Mouse (Mus musculus) common myeloid progenitor, adult 5-6 weeks (primary cell): ENCODE data around the gene Kcp. TPM values are rescaled to one million over a fixed set of nuclear protein-coding genes. Genes with fewer than 3 reads are reported as not detected.

Source experiments
- ATAC-seq: replicated peaks from 2 replicates; pipeline ENCODE4 v1.8.0; 2016; ENCODE audit warnings: low read depth, mild to moderate bottlenecking, moderate TSS enrichment, inconsistent platforms; ENCODE audit not compliant: poor library complexity, severe bottlenecking
- total RNA-seq: library from RNA; stranded (forward); fragments of 200-1000, 187-1606 nt; gene quantifications from 2 replicates; pipeline ENCODE4 v1.2.3, GENCODE M21; 2017

The Kcp gene
- total RNA-seq, 1 experiment from 2014 or later, result not detected

DNA sequence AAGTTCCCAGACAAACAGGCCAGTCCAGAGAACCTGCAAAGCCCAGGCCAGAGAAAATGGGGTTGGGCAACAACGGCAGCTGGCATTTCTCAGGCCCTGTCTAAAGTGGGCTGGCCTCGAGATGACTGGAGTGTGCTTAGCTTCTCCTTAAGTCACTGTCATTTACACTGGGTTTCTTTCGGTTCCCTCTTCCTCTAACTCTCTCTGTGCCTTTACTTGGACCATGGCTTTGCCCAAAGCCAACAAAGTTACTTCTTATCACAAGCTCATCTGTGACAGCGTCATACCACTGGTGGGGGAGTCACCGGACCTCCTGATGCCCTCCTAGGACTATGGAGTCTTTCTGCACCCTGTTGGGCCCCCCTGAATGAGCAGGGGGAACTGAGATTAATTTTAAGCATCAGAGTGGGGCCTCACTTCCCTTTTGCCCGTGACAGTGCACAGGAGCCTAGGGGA is 16.3 kb upstream of the Kcp start:
- peak; percentile 68 for ATAC-seq

DNA sequence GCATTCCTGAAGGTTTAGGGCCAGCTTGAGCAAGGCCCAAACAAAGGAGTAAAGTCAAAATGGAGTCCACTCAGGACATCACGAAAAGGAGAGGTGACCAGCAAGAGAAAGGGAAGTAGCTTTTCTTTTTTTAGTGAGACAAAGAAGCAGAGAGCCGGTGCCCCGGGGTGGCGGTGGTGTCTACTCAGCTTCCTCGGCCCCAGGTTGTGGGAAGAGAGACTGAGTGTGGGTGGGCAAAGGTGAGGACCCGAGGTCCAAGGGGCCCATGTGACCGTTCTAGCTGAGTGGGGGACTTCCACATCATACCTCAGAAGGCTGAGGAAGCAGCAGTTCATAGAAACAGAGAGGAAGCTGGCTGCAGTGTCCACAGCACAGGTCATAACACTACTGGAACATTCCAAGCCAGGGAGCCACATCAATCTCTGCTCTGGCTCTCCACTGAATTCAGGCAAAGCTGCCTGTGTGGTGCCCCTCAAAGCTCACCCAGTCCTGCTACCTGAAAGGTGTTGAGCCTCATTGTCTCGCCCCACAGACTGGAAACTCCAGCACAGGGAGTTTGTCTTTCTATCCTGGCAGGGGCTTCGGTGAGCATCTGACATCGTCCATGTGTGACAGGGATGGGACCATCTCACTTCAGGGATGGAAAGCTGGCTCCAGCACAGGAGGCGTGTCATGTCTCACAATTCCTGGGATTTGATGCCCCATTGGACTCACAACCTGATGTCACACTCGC is 15.7 kb upstream of the Kcp start:
- no peak for ATAC-seq

DNA sequence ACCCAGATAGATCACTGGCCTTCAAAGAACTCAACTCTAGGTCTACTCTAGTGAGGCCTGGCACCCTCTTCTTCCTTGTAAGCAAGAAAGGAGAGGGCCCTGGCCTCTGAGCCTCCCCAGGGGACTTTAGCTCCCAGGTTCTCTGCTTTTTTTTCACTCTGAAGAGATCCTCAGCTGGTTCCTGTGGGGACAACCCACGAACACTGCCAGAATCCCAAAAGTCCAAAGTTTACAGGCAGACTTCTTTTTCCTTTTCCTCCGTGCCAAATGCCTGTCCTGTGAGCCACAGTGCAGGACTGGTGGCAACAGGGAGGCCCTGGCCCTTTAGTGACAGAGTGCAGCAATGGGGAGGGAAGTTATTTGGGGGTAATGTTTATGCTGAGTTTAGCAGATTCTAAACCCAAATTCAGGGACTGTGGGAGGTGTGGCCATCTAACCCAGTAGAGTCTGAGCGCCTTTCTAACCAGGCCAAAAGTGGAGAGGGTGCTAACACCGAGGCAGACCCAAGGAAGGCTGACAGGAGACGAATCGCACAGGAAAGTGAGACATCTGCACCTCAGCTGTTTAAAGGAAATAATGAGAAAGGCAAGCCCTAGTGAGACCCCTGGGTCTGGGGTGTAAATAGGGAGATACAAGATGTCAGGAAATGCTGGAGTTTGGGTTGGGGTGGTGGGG is 15.0 kb upstream of the Kcp start:
- ATAC-seq, result no peak

DNA sequence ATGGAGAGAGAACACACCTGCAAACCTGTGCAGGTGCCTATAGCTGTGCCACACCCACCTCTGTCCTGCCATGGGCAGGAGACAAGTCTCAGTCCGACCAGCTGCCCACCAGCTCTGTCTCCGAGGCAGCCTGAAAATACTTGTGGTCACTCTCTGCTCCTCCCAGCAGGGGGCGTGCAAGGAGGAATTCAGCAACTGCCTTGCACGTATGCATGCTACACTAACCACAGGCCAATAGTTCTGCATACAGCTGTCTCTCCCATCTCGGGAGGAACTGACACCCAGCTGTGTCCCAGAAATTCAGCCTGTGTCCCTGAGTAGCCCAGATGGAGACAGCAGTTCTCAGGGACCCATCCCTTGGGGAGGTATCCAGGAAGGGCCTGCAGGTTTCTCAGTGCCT is 9.4 kb upstream of the Kcp start:
- ATAC-seq, result peak; percentile 96

DNA sequence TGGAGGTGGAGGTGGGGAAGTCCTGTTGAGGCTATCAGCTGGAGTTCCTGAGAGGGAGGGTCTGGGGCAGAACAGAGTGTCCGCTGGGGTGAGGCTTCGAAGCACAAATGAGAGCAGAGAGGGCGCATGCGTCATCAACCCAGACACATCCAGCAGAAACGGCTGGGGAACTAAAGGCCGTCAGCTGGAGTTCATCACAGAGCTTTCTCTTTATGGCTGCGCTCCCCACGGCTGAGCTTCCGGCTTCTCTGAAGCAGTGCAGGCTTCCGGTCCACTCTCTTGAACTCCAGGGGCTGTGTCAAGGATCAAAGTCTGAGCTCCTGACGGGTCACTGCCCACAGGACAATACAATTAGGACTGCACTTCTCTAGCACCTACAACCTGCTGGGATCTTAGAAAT is 5.5 kb upstream of the Kcp start:
- ATAC-seq, result peak; percentile 80

DNA sequence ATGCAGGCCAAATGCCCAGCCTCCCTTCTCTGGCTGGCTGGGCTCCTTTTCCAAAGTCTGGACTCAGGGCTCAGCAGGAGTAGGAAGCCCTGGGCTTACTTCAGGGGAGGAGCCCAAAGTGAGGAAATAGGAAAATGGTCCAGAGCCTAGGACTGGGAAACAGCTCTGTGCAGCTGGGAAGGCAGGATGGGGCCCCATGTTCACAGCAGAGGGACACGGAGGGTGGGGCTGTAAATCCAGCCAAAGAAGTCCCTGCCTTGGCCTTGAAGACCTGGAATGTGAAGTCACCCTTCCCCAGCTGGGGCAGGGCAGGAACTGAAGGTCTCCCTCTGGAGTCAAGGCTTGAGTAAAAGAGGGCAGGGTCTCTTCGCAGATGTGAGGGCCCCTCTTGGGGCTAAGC is 1.3 kb upstream of the Kcp start:
- ATAC-seq, result no peak

DNA sequence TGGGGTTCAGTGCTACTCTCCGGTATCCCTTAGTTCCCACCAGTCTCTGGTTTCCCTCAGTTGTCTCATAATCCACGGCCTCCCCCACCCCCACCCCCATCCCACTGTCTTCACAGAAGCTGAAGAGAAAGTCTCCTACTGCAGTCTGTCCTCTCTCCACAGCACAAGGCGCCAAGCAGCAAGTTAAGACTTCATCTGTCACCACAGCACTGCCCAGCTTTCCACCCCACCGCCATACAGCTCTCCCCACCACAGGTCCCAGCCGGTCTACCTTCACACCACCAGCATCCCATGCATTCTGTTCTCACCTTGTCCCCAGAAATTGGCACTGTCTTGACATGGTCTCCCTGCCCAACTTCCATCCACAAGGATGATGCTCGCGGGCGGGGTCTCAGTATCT is 918 bp downstream of the Kcp start:
- no peak for ATAC-seq

DNA sequence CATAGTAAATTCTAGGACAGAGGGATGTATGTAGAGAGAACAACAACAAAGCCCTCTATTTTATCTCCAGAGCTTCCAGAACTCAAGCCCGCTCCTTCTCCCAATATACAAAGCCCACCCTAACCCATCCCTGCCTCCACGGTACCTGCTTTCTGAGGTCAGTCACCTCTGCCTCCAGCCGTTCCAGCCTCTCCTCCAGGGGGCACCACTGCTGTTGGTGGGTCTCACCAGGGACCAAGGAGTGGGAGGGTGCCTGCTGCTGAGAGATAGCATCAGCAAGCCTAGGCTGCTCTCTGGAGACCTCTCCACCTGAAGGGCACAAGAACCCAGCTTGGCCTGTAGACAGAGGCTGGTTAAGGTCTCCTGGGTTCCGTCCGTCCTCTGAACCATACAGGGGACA is 2.3 kb downstream of the Kcp start:
- ATAC-seq, result no peak

DNA sequence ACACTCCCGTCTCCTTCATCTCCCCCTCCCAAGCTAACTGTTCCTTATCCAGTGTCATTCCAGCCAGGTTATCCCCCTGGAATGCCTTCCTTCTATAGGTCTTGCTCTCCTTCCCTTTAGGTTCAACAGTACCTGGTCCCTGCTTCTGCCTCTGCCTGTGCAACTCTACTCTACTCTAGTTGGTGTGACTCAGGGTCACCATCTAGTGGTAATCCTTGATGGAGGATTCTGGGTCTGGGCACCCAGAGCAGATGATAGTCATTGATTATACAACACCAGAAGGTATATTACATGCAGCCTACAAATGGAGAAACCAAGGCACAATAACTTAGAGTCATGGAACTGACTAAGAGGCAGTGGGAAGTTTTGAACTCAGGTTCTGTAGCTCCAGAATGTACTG is 6.2 kb downstream of the Kcp start:
- ATAC-seq, result 0 out of 2 replicates have a peak, but pooled peaks have one; percentile 26

DNA sequence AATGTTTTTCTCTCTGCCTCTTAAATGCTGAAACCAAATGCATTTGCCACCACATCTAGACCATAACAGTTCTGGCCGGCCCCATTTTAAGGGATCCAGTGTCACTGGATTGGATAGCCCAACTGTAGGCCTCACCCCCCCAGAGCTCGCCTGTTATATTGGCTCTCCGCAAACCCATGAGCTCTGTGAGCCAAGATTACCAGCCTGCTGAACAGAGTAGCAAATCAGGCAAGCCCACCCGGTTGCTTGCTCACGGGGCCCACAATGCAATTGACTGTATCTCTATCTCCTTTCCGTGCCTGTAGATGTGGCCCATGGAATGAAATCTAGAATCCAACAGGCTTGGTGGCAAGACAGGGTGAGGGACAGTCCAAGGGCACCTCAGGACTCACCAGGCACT is 6.9 kb downstream of the Kcp start:
- ATAC-seq, result no peak

DNA sequence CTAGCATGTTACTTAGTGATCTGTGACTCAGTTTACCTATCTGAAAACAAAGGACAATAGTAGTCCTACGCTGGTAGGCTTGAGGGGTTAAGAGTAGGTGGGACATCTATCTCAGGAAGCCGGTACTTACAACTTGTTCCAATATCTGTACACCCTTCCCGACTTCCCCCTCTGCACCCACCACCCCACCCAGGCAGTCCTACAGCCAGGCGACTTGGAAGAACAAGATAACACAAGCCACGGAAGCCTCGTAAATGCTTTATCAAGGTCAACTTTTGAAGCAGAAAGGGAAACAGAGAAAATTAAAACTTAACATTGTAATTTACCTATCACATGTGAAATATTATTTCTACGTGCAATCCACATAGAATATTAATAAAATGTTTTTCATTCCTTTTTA is 7.6 kb downstream of the Kcp start:
- no peak for ATAC-seq

DNA sequence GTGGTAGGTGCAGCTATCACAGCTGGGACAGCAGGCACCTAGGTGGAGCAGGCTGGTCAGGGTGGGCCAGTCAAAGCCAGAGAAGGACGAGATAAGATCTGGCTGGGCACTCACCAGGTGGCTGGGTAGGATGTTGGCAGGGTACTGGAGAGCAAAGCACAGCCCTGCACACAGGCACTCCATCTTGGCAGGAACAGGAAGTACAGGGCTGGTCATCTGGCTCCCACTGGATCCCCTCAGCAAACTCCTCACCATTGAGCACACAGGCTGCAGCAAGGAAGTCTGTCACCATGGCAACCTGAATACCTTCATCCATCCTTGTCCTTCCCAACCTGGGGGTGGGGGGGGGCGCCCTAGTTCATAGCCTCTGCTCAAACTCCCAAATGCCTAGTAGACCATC is 10.0 kb downstream of the Kcp start:
- no peak for ATAC-seq

DNA sequence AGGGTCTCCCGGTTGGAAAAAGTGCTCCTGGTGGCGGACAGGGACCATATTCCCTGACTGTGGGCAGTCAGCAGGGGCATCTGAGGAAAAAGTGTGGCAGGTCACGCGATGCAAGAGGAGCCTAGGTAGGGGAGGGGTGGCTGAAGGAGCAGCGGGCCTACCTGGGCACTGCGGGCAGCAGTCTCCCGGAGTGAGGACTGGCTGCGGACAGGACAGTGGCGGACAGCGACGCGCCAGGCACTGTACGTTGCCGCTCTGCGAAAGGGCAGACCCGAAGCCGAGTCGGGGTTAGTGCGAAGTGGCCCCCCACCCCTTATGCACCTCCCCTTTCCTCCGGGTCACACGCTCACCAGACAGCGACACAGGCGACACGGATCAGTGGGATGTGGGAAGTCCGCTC is 11.5 kb downstream of the Kcp start:
- no peak for ATAC-seq

DNA sequence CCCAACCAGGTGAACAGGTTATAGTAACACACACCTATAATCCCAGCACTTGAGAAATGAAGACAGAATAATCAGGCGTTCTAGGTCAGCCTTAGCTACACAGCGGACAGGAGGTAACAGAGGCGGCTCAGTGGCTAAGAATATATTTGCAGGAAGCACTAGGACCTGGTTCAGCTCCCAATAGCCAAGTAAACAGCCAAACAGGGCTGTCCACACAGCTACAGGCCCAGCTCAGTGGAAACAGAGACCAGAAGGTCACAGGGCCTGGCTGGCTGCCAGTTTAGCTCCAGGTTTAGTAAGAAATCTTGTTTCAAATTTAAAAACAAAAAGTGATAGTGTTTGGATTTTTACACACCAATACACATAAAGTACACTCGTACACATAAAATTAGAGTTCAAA is 13.7 kb downstream of the Kcp start:
- ATAC-seq, result no peak

DNA sequence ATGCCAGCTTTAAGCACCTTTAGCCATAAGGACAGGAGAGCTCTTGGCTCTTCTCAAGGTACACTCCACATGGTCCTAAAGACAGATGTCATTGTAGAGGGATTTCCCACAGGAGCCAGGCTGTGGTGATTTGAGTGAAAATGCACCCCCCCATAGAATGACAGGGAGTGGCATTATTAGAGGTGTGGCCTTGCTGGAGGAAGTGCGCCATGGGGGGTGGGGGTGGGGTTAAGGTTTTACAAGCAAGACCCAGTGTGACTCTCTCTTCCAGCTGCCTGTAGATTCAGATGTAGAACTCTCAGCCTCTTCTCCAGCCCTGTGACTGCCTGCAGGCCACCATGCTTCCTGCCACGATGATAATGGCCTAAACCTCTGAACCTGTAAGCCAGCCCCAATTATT is 21.8 kb downstream of the Kcp start:
- ATAC-seq, result no peak

DNA sequence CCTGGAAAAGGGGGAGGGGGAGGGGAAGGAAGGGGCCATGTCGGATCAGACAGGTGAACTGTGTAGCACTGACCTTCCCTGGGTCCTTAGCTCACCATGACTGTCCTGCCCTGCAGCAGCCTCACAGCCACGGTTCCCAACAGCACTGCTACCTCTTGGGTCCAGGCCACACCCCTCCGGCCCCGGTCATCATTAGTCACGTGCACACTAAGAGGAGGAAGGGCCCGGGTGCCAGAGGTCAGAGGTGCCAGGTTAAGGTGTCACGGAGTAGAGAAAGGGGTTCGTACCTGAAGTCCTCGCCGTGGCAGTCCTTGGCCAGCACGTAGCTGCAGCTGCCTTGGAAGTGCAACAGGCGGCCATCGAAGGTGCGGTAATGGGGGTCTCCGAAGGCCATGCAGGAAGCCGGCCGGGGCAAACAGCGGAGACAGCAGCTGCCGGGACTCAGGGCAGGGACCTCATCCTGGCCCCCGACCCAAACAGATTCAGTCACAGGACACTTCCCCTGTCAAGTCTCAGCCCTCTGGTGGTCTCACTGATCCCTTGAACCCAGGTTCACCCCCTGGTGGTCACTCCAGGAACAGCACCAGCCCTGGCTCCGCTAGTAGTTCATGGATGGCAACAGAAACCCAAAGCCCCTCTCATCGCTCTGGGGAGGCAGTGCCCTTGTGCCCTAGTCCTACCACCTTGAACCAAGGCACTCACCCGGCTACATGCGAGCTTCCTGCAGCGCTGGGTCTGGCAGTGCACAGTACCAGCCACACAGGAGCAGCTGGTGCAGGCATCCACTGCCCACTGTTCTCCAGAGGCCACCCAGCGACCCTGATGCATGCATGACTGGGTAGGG is 22.8 kb downstream of the Kcp start:
- peak; percentile 83 for ATAC-seq

DNA sequence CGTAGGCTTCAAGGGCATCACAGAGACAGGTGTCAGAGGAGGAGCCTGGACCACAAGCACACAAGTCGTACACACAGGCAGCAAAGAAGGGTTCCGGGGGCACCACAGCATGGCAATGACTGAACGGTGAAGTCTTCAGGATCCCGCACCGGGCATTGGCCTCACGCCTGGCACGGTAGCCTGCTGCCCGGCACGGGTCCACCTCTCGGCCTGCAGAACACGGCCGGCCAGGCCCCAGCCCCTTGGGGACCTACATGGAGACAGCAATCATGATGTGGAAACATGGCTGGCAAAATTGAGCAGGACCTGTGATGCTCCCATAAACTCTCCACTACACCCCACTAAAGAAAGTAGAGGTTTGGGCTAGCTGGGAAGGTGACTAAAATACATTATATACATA is 25.1 kb downstream of the Kcp start:
- ATAC-seq, result no peak

DNA sequence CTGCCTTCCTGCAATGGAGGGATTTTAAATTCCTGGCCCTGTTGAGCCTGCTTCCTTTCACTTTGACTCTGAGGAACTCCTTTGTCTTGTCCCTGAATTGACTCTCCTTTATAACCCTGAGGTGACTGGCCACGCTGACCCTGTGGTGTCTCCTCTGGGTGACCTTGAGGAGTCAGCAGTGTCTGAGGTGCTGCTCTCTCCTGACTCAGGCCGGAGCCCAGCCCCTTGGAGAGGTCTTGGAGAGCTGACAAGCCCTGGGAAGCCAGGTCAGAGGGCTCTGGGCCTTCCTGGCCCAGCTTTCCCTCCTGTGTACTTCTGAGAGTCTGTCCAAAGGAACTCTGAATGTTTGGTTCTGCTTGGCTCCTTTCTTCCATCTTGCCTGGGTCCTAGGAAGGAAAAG is 33.0 kb downstream of the Kcp start:
- ATAC-seq, result no peak

DNA sequence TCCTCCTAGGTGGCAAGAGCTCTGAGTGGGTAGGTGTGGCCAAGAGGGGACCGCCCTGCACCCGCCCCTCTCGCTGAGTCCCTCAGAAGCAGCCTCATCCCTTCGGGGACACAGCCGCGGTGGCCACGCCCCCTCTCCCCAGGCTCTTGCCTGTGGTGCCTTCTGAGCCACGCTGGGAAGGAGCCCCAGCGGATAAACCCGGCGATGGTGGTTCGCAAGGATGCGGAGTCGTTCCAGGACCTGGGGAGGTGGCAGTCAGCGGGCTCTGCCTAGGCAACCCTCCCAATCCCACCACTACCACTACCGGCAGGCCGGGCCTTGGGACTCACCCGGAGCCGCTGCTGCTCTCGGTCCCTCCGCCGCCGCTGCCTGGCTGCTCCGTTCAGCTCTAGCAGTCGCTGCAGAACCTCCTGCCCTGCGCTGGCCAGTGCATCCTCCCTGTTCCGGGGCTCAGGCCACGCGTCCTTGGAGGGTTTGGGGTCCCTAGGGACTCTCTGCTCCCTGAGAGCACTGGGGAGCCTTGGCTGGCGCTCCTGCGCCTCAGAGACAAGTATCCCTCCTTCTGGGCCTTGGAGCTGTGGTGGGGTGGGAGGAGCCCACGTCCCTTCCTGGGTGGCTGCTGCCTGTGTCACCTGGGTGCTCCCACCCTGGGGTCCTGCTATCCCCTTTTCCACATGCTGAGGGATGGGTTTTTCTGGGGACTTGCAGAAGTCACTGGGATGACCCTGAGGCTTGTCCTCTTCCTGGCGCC is 33.6 kb downstream of the Kcp start:
- ATAC-seq, result peak; percentile 99

DNA sequence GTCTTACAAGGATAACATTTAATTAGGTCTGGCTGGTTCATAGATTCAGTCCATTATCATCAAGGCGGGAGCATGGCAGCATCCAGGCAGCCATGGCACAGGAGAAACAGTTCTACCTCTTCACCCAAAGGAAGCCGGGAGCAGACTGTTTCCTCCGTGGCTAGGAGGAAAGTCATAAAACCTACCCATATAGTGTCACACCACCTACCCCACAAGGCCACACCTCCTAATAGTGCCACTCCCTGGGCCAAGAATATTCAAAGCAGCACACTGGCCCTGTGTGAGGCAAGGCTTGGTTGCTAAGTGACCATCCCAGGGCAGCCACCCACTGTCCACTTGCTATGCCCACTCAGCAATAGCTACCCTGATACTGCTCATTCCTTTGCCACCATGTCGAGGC is 36.6 kb downstream of the Kcp start, which contains the start of gene Atp6v1fnb:
Gene Atp6v1fnb (plus strand): TSS at position 301 of the 400 bp plus-strand sequence.
- no peak for ATAC-seq
